ENCODE assay signal across 15 mouse cellular contexts in genomic region chr7:112686586-112686985, GRCm38 (mm10). TPM values are rescaled to one million over a fixed set of nuclear protein-coding genes. Genes with fewer than 3 reads are reported as not detected.
DNase-seq lines count a peak whose midpoint lies in the region; ATAC-seq and TF ChIP-seq lines count a peak whose summit lies in the region.
"Had no signal": no experiment of that assay in that cellular context is flagged by ENCODE, and none has a peak within 500 bp of the region (broad histone marks: within the 10 kb centered on the region; RNA-seq: fewer than 3 reads in every experiment).

No protein-coding gene starts in this region.

- WGBS in kidney, embryonic 14.5 days, result 35% methylated on average over 10 of the region's 10 CpGs
- WGBS in embryonic facial prominence, embryonic 13.5 days, result 11% methylated on average over 10 of the region's 10 CpGs
- 15% methylated on average over 10 of the region's 10 CpGs for WGBS in limb, embryonic 15.5 days
- 43% methylated on average over 10 of the region's 10 CpGs for WGBS in liver, embryonic 11.5 days

- no peak overlapping the region for H3K4me3 ChIP-seq in gastrocnemius, adult 2 months
- H3K4me3 ChIP-seq in kidney, embryonic 14.5 days (ENCODE audit: low read length), result no peak overlapping the region
- 0 out of 2 replicates have a peak overlapping the region, but pooled peaks have one; percentile 10 for H3K4me3 ChIP-seq in embryonic facial prominence, embryonic 13.5 days
- no peak overlapping the region for H3K4me3 ChIP-seq in limb, embryonic 15.5 days
- H3K4me3 ChIP-seq in liver, embryonic 11.5 days (ENCODE audit: low read depth, low read length), result no peak overlapping the region
- H3K4me3 ChIP-seq: forebrain, embryonic 13.5 days had no signal

- no peaks in the 10 kb centered on the region for H3K36me3 ChIP-seq in kidney, embryonic 14.5 days (ENCODE audit: control insufficient read depth, insufficient read depth, low read length)
- no peaks in the 10 kb centered on the region for H3K36me3 ChIP-seq in embryonic facial prominence, embryonic 13.5 days
- H3K36me3 ChIP-seq in limb, embryonic 15.5 days, result no peaks in the 10 kb centered on the region
- no peaks in the 10 kb centered on the region for H3K36me3 ChIP-seq in liver, embryonic 11.5 days (ENCODE audit: control insufficient read depth, insufficient read depth, low read length)

- H3K4me2 ChIP-seq in kidney, embryonic 14.5 days (replicated peaks; ENCODE audit: low read depth, low read length), result 0 out of 2 replicates have a peak overlapping the region, but pooled peaks have one; percentile 4
- H3K4me2 ChIP-seq in embryonic facial prominence, embryonic 13.5 days, result peak overlapping the region; percentile 49
- H3K4me2 ChIP-seq in limb, embryonic 15.5 days, result no peak overlapping the region
- no peak overlapping the region for H3K4me2 ChIP-seq in liver, embryonic 11.5 days

- H3K4me1 ChIP-seq in kidney, embryonic 14.5 days (ENCODE audit: control insufficient read depth, insufficient read depth, low read length), result peaks cover 73% of the 10 kb centered on the region
- H3K4me1 ChIP-seq in embryonic facial prominence, embryonic 13.5 days, result peaks cover 94% of the 10 kb centered on the region
- peaks cover 63% of the 10 kb centered on the region for H3K4me1 ChIP-seq in limb, embryonic 15.5 days
- H3K4me1 ChIP-seq in liver, embryonic 11.5 days (replicated peaks; ENCODE audit: control insufficient read depth, insufficient read depth, low read length), result peaks cover 26% of the 10 kb centered on the region

- peak overlapping the region; percentile 46; the same call in 1 of the 2 replicates for H3K27ac ChIP-seq in gastrocnemius, adult 2 months
- H3K27ac ChIP-seq in kidney, embryonic 14.5 days (ENCODE audit: low read depth, low read length), result no peak overlapping the region
- peak overlapping the region; percentile 78 for H3K27ac ChIP-seq in embryonic facial prominence, embryonic 13.5 days
- H3K27ac ChIP-seq in limb, embryonic 15.5 days, result 0 out of 2 replicates have a peak overlapping the region, but pooled peaks have one; percentile 43
- no peak overlapping the region for H3K27ac ChIP-seq in liver, embryonic 11.5 days (ENCODE audit: low read depth, low read length)
- H3K27ac ChIP-seq: forebrain, embryonic 13.5 days had no signal

- no peak for ATAC-seq in kidney, embryonic 14.5 days (ENCODE audit: low FRiP score, low TSS enrichment)
- no peak for ATAC-seq in embryonic facial prominence, embryonic 13.5 days (ENCODE audit: insufficient number of reproducible peaks, insufficient read depth, low FRiP score, low TSS enrichment, low read depth)
- ATAC-seq in limb, embryonic 15.5 days (ENCODE audit: insufficient number of reproducible peaks, low FRiP score, low TSS enrichment, low read depth), result no peak
- no peak for ATAC-seq in liver, embryonic 11.5 days (replicated peaks; ENCODE audit: low FRiP score)
- ATAC-seq: forebrain, embryonic 13.5 days; liver, postnatal 0 days had no signal

- peak; percentile 29 for DNase-seq in gastrocnemius, adult 2 months
- DNase-seq in gastrocnemius, adult 18-20 months (ENCODE audit: low spot score), result no peak
- DNase-seq in kidney, adult 18-20 months, result no peak
- no peak for DNase-seq in liver, embryonic 11.5 days (ENCODE audit: low spot score)
- DNase-seq in urinary bladder, postnatal 10 days (ENCODE audit: low spot score), result no peak
- DNase-seq: B cell, adult 2 months; cerebellum, adult 9-11 months; gastrocnemius, postnatal 25 days; liver, postnatal 0 days; retina, postnatal 1 day had no signal

- peak overlapping the region; percentile 8; the same call in 1 of the 2 replicates for H3K9ac ChIP-seq in kidney, embryonic 14.5 days (ENCODE audit: low read depth, low read length)
- H3K9ac ChIP-seq in embryonic facial prominence, embryonic 13.5 days, result peak overlapping the region; percentile 44; the same call in 1 of the 2 replicates
- H3K9ac ChIP-seq in limb, embryonic 15.5 days, result no peak overlapping the region
- no peak overlapping the region for H3K9ac ChIP-seq in liver, embryonic 11.5 days (ENCODE audit: low read depth, low read length)
- H3K9ac ChIP-seq: forebrain, embryonic 13.5 days; liver, postnatal 0 days had no signal

- no peak for TF ChIP-seq CTCF in gastrocnemius, adult 2 months (IDR thresholded peaks at IDR 0.05)

- no peaks in the 10 kb centered on the region for H3K9me3 ChIP-seq in kidney, embryonic 14.5 days (ENCODE audit: control insufficient read depth, low read length)
- no peaks in the 10 kb centered on the region for H3K9me3 ChIP-seq in embryonic facial prominence, embryonic 13.5 days
- H3K9me3 ChIP-seq in limb, embryonic 15.5 days, result no peaks in the 10 kb centered on the region
- H3K9me3 ChIP-seq in liver, embryonic 11.5 days (ENCODE audit: control insufficient read depth, low read length), result no peaks in the 10 kb centered on the region
- H3K9me3 ChIP-seq: forebrain, embryonic 13.5 days had no signal

- no peaks in the 10 kb centered on the region for H3K27me3 ChIP-seq in kidney, embryonic 14.5 days (ENCODE audit: control insufficient read depth, insufficient read depth, low read length)
- no peaks in the 10 kb centered on the region for H3K27me3 ChIP-seq in embryonic facial prominence, embryonic 13.5 days
- H3K27me3 ChIP-seq in limb, embryonic 15.5 days, result no peaks in the 10 kb centered on the region
- peaks cover 40% of the 10 kb centered on the region for H3K27me3 ChIP-seq in liver, embryonic 11.5 days (replicated peaks; ENCODE audit: control insufficient read depth, insufficient read depth, low read length)
- H3K27me3 ChIP-seq: forebrain, embryonic 13.5 days had no signal

- intact Hi-C loops in gastrocnemius, adult 2 months (cut with DNase I), result no loop called here

RNA-seq across cellular contexts. Expression of gene Tead1, which starts 7.5 kb away (rescaled TPM):
- total RNA-seq in gastrocnemius, adult 2 months (2021), result 100 to 1,000 TPM; 189 to 260 TPM
- total RNA-seq in gastrocnemius, adult 18-20 months (2021), result 100 to 1,000 TPM; 217 to 238 TPM
- polyA plus RNA-seq in kidney, embryonic 14.5 days (2014; fragmentation: Nextera tagmentation; extraction: Ambion mirVana), result 30.1 and 36.8 TPM in 2 replicates
- 44.5 and 44.9 TPM in 2 replicates for polyA plus RNA-seq in embryonic facial prominence, embryonic 13.5 days (2015; fragmentation: Nextera tagmentation; extraction: Ambion mirVana)
- polyA plus RNA-seq in limb, embryonic 15.5 days (2015; fragmentation: Nextera tagmentation; extraction: Ambion mirVana), result 22.6 and 24.5 TPM in 2 replicates
- 6.7 and 7.4 TPM in 2 replicates for polyA plus RNA-seq in liver, embryonic 11.5 days (2014; fragmentation: Nextera tagmentation; extraction: Ambion mirVana)
- total RNA-seq: megakaryocyte progenitor cell, adult 5-6 weeks had no signal

Comparison
In these comparisons a context has a peak if more than half of its experiments do, and no peak if none do; other contexts are left out.
1. H3K27ac ChIP-seq: peak in gastrocnemius, adult 2 months (single experiment), embryonic facial prominence, embryonic 13.5 days (single experiment) and limb, embryonic 15.5 days (single experiment); none in kidney, embryonic 14.5 days (single experiment) and liver, embryonic 11.5 days (single experiment).
2. H3K4me2 ChIP-seq: peak in kidney, embryonic 14.5 days (single experiment) and embryonic facial prominence, embryonic 13.5 days (single experiment); none in limb, embryonic 15.5 days (single experiment) and liver, embryonic 11.5 days (single experiment).
3. H3K9ac ChIP-seq: peak in kidney, embryonic 14.5 days (single experiment) and embryonic facial prominence, embryonic 13.5 days (single experiment); none in limb, embryonic 15.5 days (single experiment) and liver, embryonic 11.5 days (single experiment).